Mouse (Mus musculus) forebrain, embryonic 11.5 days (tissue): ENCODE results near the gene Wnt7b. TPM values are rescaled to one million over a fixed set of nuclear protein-coding genes. Genes with fewer than 3 reads are reported as not detected.

Experiments
- ATAC-seq: fragments of 200-750 bp; cut with Nextera tagmentation; replicated peaks from 2 replicates; pipeline ENCODE4 v1.8.0; 2017; ENCODE audit warnings: moderate TSS enrichment; ENCODE audit not compliant: low FRiP score
- DNase-seq: peaks from one replicate; pipeline ENCODE4 v3.0.0-alpha.2; 2017; ENCODE audit warnings: low spot score
- H3K27ac ChIP-seq: fragments of 300-500 bp; sonication (generic); 2 replicates; pipeline ENCODE4 v1.5.1; 2014; ENCODE audit warnings: low read depth, low read length
- H3K27me3 ChIP-seq: fragments of 300-500 bp; sonication (generic); 2 replicates; pipeline ENCODE4 v1.6.1; 2014; ENCODE audit warnings: mild to moderate bottlenecking, low read length, mixed read lengths; ENCODE audit not compliant: control insufficient read depth, insufficient read depth
- H3K36me3 ChIP-seq: fragments of 300-500 bp; sonication (generic); 2 replicates; pipeline ENCODE4 v1.6.1; 2014; ENCODE audit warnings: mild to moderate bottlenecking, low read length, moderate library complexity, mixed read lengths; ENCODE audit not compliant: control insufficient read depth, insufficient read depth
- H3K4me1 ChIP-seq: fragments of 300-500 bp; sonication (generic); replicated peaks from 2 replicates; pipeline ENCODE4 v1.6.1; 2014; ENCODE audit warnings: low read length, mixed read lengths; ENCODE audit not compliant: control insufficient read depth, insufficient read depth
- H3K4me2 ChIP-seq: fragments of 300-500 bp; sonication (generic); 2 replicates; pipeline ENCODE4 v1.6.1; 2014; ENCODE audit warnings: low read depth, mild to moderate bottlenecking, low read length, moderate library complexity, mixed read lengths; ENCODE audit not compliant: severe bottlenecking
- H3K4me3 ChIP-seq: fragments of 300-500 bp; sonication (generic); 2 replicates; pipeline ENCODE4 v1.5.1; 2014; ENCODE audit warnings: low read depth, low read length
- H3K9ac ChIP-seq: fragments of 300-500 bp; sonication (generic); 2 replicates; pipeline ENCODE4 v1.6.1; 2014; ENCODE audit warnings: low read length
- H3K9me3 ChIP-seq: fragments of 300-500 bp; sonication (generic); 2 replicates; pipeline ENCODE4 v1.6.1; 2016; ENCODE audit warnings: low read length, mixed read lengths; ENCODE audit not compliant: control insufficient read depth
- WGBS: fragments of 180-500 bp; shearing (Covaris S2); extraction: QIAGEN DNeasy Blood & Tissue Kit; methylation state at CpG from one replicate; pipeline ENCODE4 v1.1.7; 2014; 5-methylcytosine and 5-hydroxymethylcytosine counted together
- polyA plus RNA-seq: library from polyadenylated mRNA; unstranded; fragments of >200 nt; fragmentation: Nextera tagmentation; extraction: Ambion mirVana; gene quantifications from 2 replicates; pipeline ENCODE4 v1.2.1, GENCODE M21; 2014

The Wnt7b gene
- 146 and 153 TPM in 2 replicates for polyA plus RNA-seq

GRCm38 (mm10) chr15:85582356-85582910, at the start of gene Wnt7b:
Wnt7b (minus strand) TSS chr15:85582473.
- DNase-seq (peak; percentile 74), ATAC-seq (no peak)

DNA sequence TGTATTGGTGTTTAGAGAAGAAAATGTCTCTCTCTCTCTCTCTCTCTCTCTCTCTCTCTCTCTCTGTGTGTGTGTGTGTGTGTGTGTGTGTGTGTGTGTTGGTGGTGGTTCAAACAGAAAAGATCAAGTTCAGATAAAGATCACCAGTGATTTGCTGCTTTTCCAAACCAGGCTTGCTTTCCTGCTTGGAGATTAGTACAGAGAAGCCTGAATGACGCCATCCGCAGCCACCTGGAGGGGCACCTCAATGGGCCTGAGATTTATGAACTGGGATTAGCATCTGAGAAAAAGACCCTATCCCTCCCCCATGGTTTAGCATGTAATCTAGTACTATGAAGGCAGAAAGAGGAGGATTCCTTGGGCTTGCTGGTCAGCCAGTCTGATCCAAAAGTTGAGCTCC, 49.3 kb upstream of the Wnt7b start:
- ATAC-seq: no peak
- DNase-seq: no peak
- Histone ChIP-seq H3K9me3 (no peaks in the 10 kb centered on the region), H3K27me3 (peaks cover 10% of the 10 kb centered on the region), H3K4me1 (no peaks in the 10 kb centered on the region), H3K36me3 (no peaks in the 10 kb centered on the region), H3K4me2 (no peak overlapping the region), H3K27ac (no peak overlapping the region), H3K9ac (no peak overlapping the region), H3K4me3 (no peak overlapping the region)
- WGBS: 35% methylated on average over 2 of the region's 2 CpGs

More at GRCm38 (mm10) chr15:85582356-85582910, at the start of gene Wnt7b:
- H3K36me3 ChIP-seq: no peaks in the 10 kb centered on the region
- peak within 1 kb of the TSS; percentile 97 for H3K4me2 ChIP-seq
- H3K9ac ChIP-seq: peak within 1 kb of the TSS; percentile 93
- peaks cover 20% of the 10 kb centered on the region; the same call in 1 of the 2 replicates for H3K4me1 ChIP-seq
- peak within 1 kb of the TSS; percentile 86 for H3K27ac ChIP-seq
- peaks cover 40% of the 10 kb centered on the region for H3K27me3 ChIP-seq
- no peaks in the 10 kb centered on the region for H3K9me3 ChIP-seq
- under 1% methylated on average over 19 of the region's 19 CpGs for WGBS
- H3K4me3 ChIP-seq: peak within 1 kb of the TSS; percentile 84

- peaks cover 25% of the 10 kb centered on the region for H3K27me3 ChIP-seq
- H3K4me2 ChIP-seq: no peak overlapping the region
- H3K9me3 ChIP-seq: no peaks in the 10 kb centered on the region
- no peaks in the 10 kb centered on the region for H3K36me3 ChIP-seq
- H3K9ac ChIP-seq: no peak overlapping the region
- no peak overlapping the region for H3K4me3 ChIP-seq
- ATAC-seq (no peak), DNase-seq (no peak)
- 0 out of 2 replicates have a peak, but pooled peaks cover 6% of the 10 kb centered on the region for H3K4me1 ChIP-seq
- WGBS: 79% methylated on average over 7 of the region's 7 CpGs
- H3K27ac ChIP-seq: no peak overlapping the region
Observed at GRCm38 (mm10) chr15:85629924-85630545, 47.8 kb upstream of the Wnt7b start.

DNA sequence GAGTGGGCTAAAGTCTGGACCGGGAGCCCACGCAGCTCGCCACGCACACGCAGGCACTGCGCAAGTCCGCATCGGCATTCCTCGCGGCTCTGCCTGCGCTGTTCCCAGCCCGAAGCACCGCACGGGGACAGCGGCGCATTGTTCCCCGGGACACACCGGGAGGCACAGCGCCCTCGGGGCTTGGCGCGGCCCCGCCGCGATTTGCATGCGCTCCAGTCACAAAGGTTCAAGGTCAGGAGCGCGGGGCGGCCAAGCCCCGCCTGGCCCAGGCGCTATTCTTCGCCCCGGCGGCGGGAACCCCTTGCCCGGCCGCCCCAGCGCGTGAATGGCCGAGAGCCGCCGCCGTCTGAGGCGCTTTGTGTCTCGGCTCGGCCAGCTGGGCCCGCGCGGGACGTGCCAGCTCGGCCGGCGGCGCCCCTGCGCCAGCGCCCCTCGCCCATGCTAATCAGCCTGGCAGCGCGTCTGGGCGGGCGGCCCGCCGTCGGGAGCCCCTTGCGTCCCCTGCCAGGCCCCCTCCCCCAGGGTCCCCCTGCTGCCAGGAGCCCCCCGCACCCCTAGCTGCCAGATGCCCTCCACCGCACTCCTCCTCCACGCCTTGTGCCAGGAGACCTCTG, 43.5 kb upstream of the Wnt7b start:
- peak overlapping the region; percentile 70 for H3K4me2 ChIP-seq
- peak; percentile 78 for DNase-seq
- 0 out of 2 replicates have a peak, but pooled peaks cover 6% of the 10 kb centered on the region for H3K4me1 ChIP-seq
- H3K4me3 ChIP-seq: peak overlapping the region; percentile 32
- peak overlapping the region; percentile 67 for H3K9ac ChIP-seq
- no peak overlapping the region for H3K27ac ChIP-seq
- H3K36me3 ChIP-seq: no peaks in the 10 kb centered on the region
- ATAC-seq: peak; percentile 83
- 2% methylated on average over 65 of the region's 68 CpGs for WGBS
- peaks cover 40% of the 10 kb centered on the region for H3K27me3 ChIP-seq
- H3K9me3 ChIP-seq: no peaks in the 10 kb centered on the region; the same call in 1 of the 2 replicates

- H3K9ac ChIP-seq: no peak overlapping the region
- H3K4me2 ChIP-seq: no peak overlapping the region
- H3K36me3 ChIP-seq: no peaks in the 10 kb centered on the region
- H3K27ac ChIP-seq: no peak overlapping the region
- H3K4me3 ChIP-seq: no peak overlapping the region
- H3K4me1 ChIP-seq: 0 out of 2 replicates have a peak, but pooled peaks cover 6% of the 10 kb centered on the region
- 78% methylated on average over 13 of the region's 13 CpGs for WGBS
- H3K27me3 ChIP-seq: peaks cover 36% of the 10 kb centered on the region
- ATAC-seq: no peak
- no peak for DNase-seq
- no peaks in the 10 kb centered on the region; the same call in 1 of the 2 replicates for H3K9me3 ChIP-seq
Observed at GRCm38 (mm10) chr15:85622213-85622612, 39.9 kb upstream of the Wnt7b start.

GRCm38 (mm10) chr15:85615537-85616100, 33.3 kb upstream of the Wnt7b start:
- ATAC-seq: no peak
- no peak overlapping the region for H3K4me3 ChIP-seq

GRCm38 (mm10) chr15:85615075-85615474, 32.8 kb upstream of the Wnt7b start:
- Histone ChIP-seq H3K27me3 (peaks cover 18% of the 10 kb centered on the region), H3K27ac (no peak overlapping the region), H3K4me3 (no peak overlapping the region), H3K4me2 (no peak overlapping the region), H3K9me3 (peaks cover 2% of the 10 kb centered on the region; the same call in 1 of the 2 replicates), H3K36me3 (no peaks in the 10 kb centered on the region), H3K4me1 (0 out of 2 replicates have a peak, but pooled peaks cover 2% of the 10 kb centered on the region), H3K9ac (no peak overlapping the region)
- DNase-seq: no peak
- no peak for ATAC-seq
- WGBS: 38% methylated on average over 22 of the region's 22 CpGs

More at GRCm38 (mm10) chr15:85615537-85616100, 33.3 kb upstream of the Wnt7b start:
- Histone ChIP-seq H3K9me3 (peaks cover 2% of the 10 kb centered on the region; the same call in 1 of the 2 replicates), H3K36me3 (no peaks in the 10 kb centered on the region), H3K9ac (no peak overlapping the region), H3K4me2 (no peak overlapping the region), H3K27me3 (peaks cover 18% of the 10 kb centered on the region), H3K4me1 (0 out of 2 replicates have a peak, but pooled peaks cover 2% of the 10 kb centered on the region), H3K27ac (no peak overlapping the region)
- DNase-seq: no peak
- 29% methylated on average over 21 of the region's 21 CpGs for WGBS
